Mouse (Mus musculus) kidney, adult 9 months (tissue): ENCODE measurements around the gene Msn.
"Not testable (repeated sequence)": the region's sequence is repeated elsewhere in the genome, so short reads cannot be mapped to it uniquely, and the experiment has no call there.

Experiments
- DNase-seq: peaks from one replicate; pipeline ENCODE4 v3.0.0; 2022

The Msn gene

GRCm38 (mm10) chrX:96148217-96148616 lies 52.4 kb downstream of the Msn start:
- DNase-seq: no peak

- no peak for DNase-seq
Measured at GRCm38 (mm10) chrX:96153362-96153761, 57.5 kb downstream of the Msn start.

- no peak for DNase-seq
Measured at GRCm38 (mm10) chrX:96157936-96158335, 62.1 kb downstream of the Msn start.

- peak; percentile 34 for DNase-seq
Measured at GRCm38 (mm10) chrX:96162571-96162970, 66.7 kb downstream of the Msn start.

GRCm38 (mm10) chrX:96171645-96172388 lies 76.0 kb downstream of the Msn start:
- DNase-seq: no peak

GRCm38 (mm10) chrX:96178437-96178836 lies 82.6 kb downstream of the Msn start:
- peak; percentile 40 for DNase-seq

GRCm38 (mm10) chrX:96184100-96184732 lies 88.4 kb downstream of the Msn start:
- no peak for DNase-seq

- DNase-seq: not testable (repeated sequence)
Measured at GRCm38 (mm10) chrX:96205143-96205542, 109.3 kb downstream of the Msn start.

GRCm38 (mm10) chrX:96206872-96207271 lies 111.0 kb downstream of the Msn start:
- DNase-seq: no peak

- no peak for DNase-seq
Measured at GRCm38 (mm10) chrX:96218088-96218487, 122.2 kb downstream of the Msn start.
